Mouse (Mus musculus): ENCODE results near the gene Kcnn3. TPM values are rescaled to one million over a fixed set of nuclear protein-coding genes. Genes with fewer than 3 reads are reported as not detected.

Kcnn3 gene
- polyA plus RNA-seq, 1 experiment, result 2.4 TPM

GRCm38 (mm10) chr3:89698958-89699357 lies 179.0 kb downstream of the Kcnn3 start:
- TF ChIP-seq POLR2A (IDR thresholded peaks at IDR 0.05; ENCODE audit: control insufficient read depth, extremely low read depth, insufficient read depth, low read length, poor library complexity) (no peak), CTCF (IDR thresholded peaks at IDR 0.05; ENCODE audit: borderline replicate concordance, control insufficient read depth, extremely low read depth, insufficient read depth, low read length, poor library complexity) (no peak)
- WGBS, result 97% methylated on average over 1 of the region's 1 CpGs
- H3K27ac ChIP-seq (ENCODE audit: control insufficient read depth, insufficient read depth, low read length), result no peak overlapping the region

DNA sequence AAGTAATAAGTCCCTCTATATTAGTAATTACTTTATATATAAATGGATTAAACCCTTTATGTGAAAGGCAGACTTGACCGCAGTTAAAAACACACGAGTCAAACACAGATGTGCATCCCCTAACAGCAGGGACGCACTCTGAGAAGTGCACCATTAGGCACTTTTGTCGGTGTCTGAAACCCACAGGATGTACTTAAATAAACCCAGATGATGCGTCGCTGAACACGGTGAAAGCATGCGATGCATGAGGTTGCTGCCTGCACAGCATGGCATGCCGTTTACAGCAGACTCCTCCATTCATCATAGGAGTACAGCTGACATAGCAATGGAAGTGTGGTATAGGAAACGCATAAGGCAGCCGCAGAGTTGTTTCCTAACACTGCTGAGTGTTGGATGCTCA lies 180.5 kb downstream of the Kcnn3 start:
- DNase-seq, result no peak
- Histone ChIP-seq H3K4me1 (replicated peaks; ENCODE audit: control insufficient read depth, insufficient read depth, low read length) (no peaks in the 10 kb centered on the region), H3K4me3 (ENCODE audit: control insufficient read depth, insufficient read depth, low read length) (no peak overlapping the region), H3K27ac (ENCODE audit: control insufficient read depth, insufficient read depth, low read length) (no peak overlapping the region), H3K36me3 (ENCODE audit: control insufficient read depth, insufficient read depth, low read length) (no peaks in the 10 kb centered on the region), H3K27me3 (ENCODE audit: control insufficient read depth, insufficient read depth, low read length) (no peaks in the 10 kb centered on the region)
- WGBS, result 69% methylated on average over 11 of the region's 11 CpGs
- TF ChIP-seq CTCF (IDR thresholded peaks at IDR 0.05; ENCODE audit: borderline replicate concordance, control insufficient read depth, extremely low read depth, insufficient read depth, low read length, poor library complexity), result no peak
- no peak for TF ChIP-seq POLR2A (IDR thresholded peaks at IDR 0.05; ENCODE audit: control insufficient read depth, extremely low read depth, insufficient read depth, low read length, poor library complexity)

More at GRCm38 (mm10) chr3:89698958-89699357, 179.0 kb downstream of the Kcnn3 start:
- H3K4me3 ChIP-seq (ENCODE audit: control insufficient read depth, insufficient read depth, low read length), result no peak overlapping the region
- no peaks in the 10 kb centered on the region for H3K36me3 ChIP-seq (ENCODE audit: control insufficient read depth, insufficient read depth, low read length)
- no peak for DNase-seq
- H3K27me3 ChIP-seq (ENCODE audit: control insufficient read depth, insufficient read depth, low read length), result no peaks in the 10 kb centered on the region
- H3K4me1 ChIP-seq (replicated peaks; ENCODE audit: control insufficient read depth, insufficient read depth, low read length), result no peaks in the 10 kb centered on the region

- TF ChIP-seq POLR2A (IDR thresholded peaks at IDR 0.05; ENCODE audit: control insufficient read depth, extremely low read depth, insufficient read depth, low read length, poor library complexity) (no peak), CTCF (IDR thresholded peaks at IDR 0.05; ENCODE audit: borderline replicate concordance, control insufficient read depth, extremely low read depth, insufficient read depth, low read length, poor library complexity) (no peak)
- H3K27me3 ChIP-seq (ENCODE audit: control insufficient read depth, insufficient read depth, low read length), result no peaks in the 10 kb centered on the region
- H3K36me3 ChIP-seq (ENCODE audit: control insufficient read depth, insufficient read depth, low read length), result no peaks in the 10 kb centered on the region
- no peaks in the 10 kb centered on the region for H3K4me1 ChIP-seq (replicated peaks; ENCODE audit: control insufficient read depth, insufficient read depth, low read length)
- no peak overlapping the region for H3K4me3 ChIP-seq (ENCODE audit: control insufficient read depth, insufficient read depth, low read length)
- no peak for DNase-seq
- H3K27ac ChIP-seq (ENCODE audit: control insufficient read depth, insufficient read depth, low read length), result no peak overlapping the region
- WGBS, result 62% methylated on average over 3 of the region's 3 CpGs
These were observed 183.6 kb downstream of the Kcnn3 start for GRCm38 (mm10) chr3:89703596-89703995.

DNA sequence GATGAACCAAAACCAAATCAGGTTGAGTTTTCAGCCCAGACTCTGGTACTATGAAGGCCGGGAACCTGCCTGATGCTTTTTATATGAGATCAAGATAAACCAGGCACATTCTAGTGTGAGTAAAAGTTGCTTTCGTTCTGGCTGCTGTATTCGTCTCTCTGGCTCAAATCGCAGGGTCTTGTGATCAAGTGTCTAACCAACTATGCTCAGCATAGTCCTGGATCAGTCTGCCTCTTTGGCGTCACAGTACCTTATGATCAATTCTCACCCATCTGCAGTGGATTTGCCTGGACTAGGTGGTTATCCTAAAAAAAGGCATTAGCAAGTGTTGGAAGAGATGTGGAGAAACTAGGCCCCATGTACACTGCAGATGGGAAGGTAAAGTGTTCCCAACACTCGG lies 184.1 kb downstream of the Kcnn3 start:
- H3K36me3 ChIP-seq (ENCODE audit: control insufficient read depth, insufficient read depth, low read length), result no peaks in the 10 kb centered on the region
- H3K4me3 ChIP-seq (ENCODE audit: control insufficient read depth, insufficient read depth, low read length), result no peak overlapping the region
- no peak for DNase-seq
- TF ChIP-seq POLR2A (IDR thresholded peaks at IDR 0.05; ENCODE audit: control insufficient read depth, extremely low read depth, insufficient read depth, low read length, poor library complexity) (no peak), CTCF (IDR thresholded peaks at IDR 0.05; ENCODE audit: borderline replicate concordance, control insufficient read depth, extremely low read depth, insufficient read depth, low read length, poor library complexity) (no peak)
- H3K4me1 ChIP-seq (replicated peaks; ENCODE audit: control insufficient read depth, insufficient read depth, low read length), result no peaks in the 10 kb centered on the region
- H3K27ac ChIP-seq (ENCODE audit: control insufficient read depth, insufficient read depth, low read length), result no peak overlapping the region
- H3K27me3 ChIP-seq (ENCODE audit: control insufficient read depth, insufficient read depth, low read length), result no peaks in the 10 kb centered on the region
- WGBS, result 90% methylated on average over 6 of the region's 6 CpGs

DNA sequence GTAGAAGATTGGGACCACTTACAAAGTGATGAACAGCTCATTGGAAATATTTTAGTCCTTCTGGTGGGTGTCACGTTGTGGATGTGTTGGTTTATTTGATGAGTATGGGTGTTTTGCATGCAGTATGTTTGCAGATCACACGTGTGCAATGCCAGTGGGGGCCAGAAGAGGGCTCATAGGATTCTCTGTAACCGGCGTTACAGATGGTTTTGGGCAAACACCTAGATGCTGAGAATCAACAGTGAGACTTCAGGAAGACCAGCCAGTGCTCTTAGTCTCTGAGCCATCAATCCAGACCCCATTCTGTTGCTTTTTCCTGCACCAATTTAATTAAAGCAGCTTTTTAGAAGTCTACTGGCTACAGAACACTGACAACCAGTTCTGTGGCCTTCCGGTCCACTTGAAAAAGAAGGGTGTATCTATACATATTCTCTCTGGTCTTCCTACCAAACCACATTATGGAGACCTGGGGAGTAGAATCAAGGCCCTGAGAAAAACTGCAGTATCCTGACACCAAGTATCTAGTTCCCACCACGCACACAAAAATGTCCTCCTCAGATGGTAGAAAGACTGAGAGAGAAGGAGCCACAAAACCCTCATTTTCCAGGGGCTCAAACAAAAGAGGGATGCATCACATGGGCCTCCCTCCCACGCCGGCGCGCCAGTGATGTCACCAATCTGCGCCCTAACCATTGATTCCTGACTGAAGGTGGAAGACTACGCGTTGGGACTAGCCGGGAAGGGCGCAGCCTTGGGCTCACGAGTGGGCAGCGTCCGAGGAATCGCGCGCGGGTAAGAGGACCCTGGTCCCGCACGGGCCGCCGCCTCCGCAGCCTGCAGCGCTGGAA lies 194.6 kb downstream of the Kcnn3 start, which contains the start of gene Adar:
TSS of gene Adar (plus strand) at position 664 of the 848 bp plus-strand sequence.
- peaks cover 11% of the 10 kb centered on the region for H3K4me1 ChIP-seq (replicated peaks; ENCODE audit: control insufficient read depth, insufficient read depth, low read length)
- no peak within 1 kb of the TSS for H3K27ac ChIP-seq (ENCODE audit: control insufficient read depth, insufficient read depth, low read length)
- no peaks in the 10 kb centered on the region; the same call in 1 of the 2 replicates for H3K27me3 ChIP-seq (ENCODE audit: control insufficient read depth, insufficient read depth, low read length)
- peak within 1 kb of the TSS; percentile 70 for H3K4me3 ChIP-seq (ENCODE audit: control insufficient read depth, insufficient read depth, low read length)
- no peaks in the 10 kb centered on the region for H3K36me3 ChIP-seq (ENCODE audit: control insufficient read depth, insufficient read depth, low read length)
- DNase-seq, result peak; percentile 69
- TF ChIP-seq POLR2A (IDR thresholded peaks at IDR 0.05; ENCODE audit: control insufficient read depth, extremely low read depth, insufficient read depth, low read length, poor library complexity) (no peak), CTCF (IDR thresholded peaks at IDR 0.05; ENCODE audit: borderline replicate concordance, control insufficient read depth, extremely low read depth, insufficient read depth, low read length, poor library complexity) (0 out of 2 replicates have a peak, but pooled peaks have one; percentile 26)
- WGBS, result 5% methylated on average over 28 of the region's 28 CpGs

DNA sequence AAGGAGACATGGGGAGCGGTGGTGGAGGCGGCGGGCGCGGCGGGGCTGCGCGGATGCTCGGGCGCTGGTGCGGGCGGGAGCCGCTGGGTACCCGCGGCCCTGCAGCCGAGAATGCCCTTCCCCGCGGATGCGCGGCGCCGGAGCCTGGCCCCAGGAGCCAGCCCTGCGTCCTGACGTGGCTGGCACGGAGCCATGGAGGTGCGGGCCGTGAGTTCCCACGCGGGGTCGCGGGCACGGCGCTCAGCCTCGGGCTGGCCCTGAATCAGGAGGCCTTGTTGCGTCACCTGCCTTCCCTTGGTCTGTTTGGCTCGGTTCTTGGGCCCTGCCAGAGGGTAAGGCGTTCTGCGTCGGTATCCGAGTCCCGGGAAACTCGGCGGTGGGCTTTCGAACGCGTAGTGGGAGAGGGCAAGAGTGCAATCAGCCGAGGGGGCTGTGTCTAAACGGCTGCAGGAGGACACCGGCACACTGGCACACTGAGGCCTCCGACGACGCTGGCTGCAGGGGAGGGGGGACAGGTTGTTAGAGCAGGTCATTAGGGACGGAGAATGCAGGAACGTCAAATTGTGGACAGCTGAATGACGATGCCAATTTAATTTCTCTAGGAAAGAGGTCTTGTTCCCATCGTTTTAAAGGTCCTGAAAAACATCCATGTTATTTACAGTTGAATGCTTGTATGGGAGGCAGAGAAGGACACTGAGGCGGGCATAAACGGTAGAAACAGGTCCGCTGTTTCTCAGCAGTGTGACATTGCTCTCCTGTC lies 195.4 kb downstream of the Kcnn3 start:
- Histone ChIP-seq H3K27ac (ENCODE audit: control insufficient read depth, insufficient read depth, low read length) (no peak overlapping the region), H3K27me3 (ENCODE audit: control insufficient read depth, insufficient read depth, low read length) (no peaks in the 10 kb centered on the region; the same call in 1 of the 2 replicates), H3K4me1 (replicated peaks; ENCODE audit: control insufficient read depth, insufficient read depth, low read length) (peaks cover 11% of the 10 kb centered on the region), H3K4me3 (ENCODE audit: control insufficient read depth, insufficient read depth, low read length) (peak overlapping the region; percentile 70), H3K36me3 (ENCODE audit: control insufficient read depth, insufficient read depth, low read length) (no peaks in the 10 kb centered on the region)
- TF ChIP-seq POLR2A (IDR thresholded peaks at IDR 0.05; ENCODE audit: control insufficient read depth, extremely low read depth, insufficient read depth, low read length, poor library complexity) (no peak), CTCF (IDR thresholded peaks at IDR 0.05; ENCODE audit: borderline replicate concordance, control insufficient read depth, extremely low read depth, insufficient read depth, low read length, poor library complexity) (0 out of 2 replicates have a peak, but pooled peaks have one; percentile 3)
- DNase-seq, result no peak
- 6% methylated on average over 59 of the region's 59 CpGs for WGBS
